Mouse (Mus musculus) cerebellum, postnatal 10 days (tissue): Measurements from ENCODE around the gene Castor2.
A peak's percentile ranks its signal among the peaks of the same experiment; 100 is the strongest.

Source experiments
- DNase-seq, 2 experiments: peaks; one replicate each; pipeline ENCODE4 v3.0.0; 2021; ENCODE audit warnings: mixed read lengths in 2 of 2

The Castor2 gene

DNA sequence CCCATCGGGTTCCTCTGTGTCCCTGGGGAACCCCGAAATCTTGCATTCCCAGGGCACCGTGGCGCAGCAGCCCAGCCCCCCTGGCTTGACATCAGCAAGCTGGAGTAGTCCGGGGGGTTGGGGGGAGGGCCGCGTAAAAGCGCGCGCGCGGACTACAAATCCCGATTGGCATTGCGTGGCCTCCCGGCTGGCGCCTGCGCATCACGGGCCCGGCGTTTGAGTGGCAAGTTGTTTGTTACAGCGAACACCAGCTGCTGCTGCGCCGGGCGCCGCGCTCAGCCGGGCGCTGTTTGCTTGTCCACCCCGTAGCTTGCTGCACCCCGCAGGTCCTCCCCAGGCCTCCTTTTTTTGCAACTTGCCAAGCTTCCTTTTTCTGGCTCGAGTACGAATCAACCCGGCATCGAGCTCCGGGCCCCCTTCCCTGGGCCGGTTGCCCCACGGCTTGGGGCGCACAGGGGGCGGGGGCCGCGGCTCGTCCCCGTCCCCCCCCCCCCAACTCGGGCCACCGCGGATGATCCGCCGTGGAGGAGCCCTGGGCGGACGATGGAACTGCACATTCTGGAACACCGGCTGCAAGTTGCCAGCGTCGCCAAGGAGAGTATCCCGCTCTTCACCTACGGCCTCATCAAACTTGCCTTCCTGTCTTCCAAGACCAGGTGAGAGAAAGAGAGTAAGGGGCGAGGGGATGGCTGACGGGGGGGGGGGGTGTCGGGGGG, at the start of gene Castor2:
Gene Castor2, plus strand, starts transcription at position 216 of the 716 bp plus-strand sequence.
- DNase-seq: peak; percentile 97 to 98

DNA sequence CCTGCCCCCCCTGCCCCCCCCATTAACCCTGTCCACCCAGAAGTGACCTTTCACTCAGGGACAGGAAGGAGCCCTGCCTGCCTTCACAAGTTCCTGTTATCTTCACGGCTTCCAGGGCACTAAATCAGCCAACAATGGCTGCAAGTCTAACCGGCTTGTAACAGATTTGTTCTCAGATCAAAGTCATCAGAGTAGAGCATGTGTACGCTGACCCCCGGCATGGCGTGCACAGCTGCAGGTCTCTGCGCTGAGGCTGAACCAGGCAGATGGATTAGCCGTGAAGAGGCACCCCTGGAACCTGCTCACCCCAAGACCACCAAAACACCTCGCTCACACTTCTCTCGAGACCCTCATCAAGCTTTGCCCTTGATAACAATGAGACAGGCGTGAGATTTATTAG, 48.8 kb upstream of the Castor2 start:
- DNase-seq: no peak

DNA sequence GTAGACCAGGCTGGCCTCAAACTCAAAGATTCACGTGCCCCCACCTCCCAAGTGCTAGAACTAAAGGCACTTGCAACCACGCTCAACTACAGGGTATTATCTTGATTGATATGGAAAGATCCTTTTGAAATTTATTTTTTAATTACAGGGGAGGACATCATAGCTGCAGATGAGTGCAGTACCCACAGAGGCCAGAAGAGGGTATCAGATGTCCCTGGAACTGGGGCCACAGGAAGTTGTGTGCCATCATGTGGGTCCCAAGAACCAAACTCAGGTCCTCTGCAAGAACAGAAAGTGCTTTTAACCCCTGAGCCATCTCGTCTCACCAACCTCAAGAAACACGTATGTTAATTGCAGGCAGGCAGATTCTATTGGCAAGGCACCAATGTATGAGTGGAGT, 46.9 kb upstream of the Castor2 start:
- no peak for DNase-seq

DNA sequence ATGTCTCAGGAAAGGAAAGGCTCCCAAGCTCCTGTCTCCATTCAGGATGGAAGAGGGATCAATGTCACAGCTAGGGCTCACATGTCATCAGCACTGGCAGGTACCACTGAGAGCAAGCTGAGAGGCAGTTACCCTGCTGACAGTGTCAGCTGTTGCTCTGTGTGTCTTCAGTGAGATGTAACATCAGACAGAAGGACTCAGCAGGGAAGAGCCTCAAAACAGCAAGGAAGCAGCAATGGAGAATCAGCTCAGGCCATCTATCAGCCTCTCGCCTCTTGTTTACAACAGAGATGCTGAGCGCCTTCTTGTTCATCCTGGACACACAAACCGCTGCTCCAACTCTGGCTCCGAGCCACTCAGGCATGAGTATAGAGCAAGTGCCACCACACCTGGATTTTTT, 45.0 kb upstream of the Castor2 start:
- peak; percentile 67 to 85 for DNase-seq

DNA sequence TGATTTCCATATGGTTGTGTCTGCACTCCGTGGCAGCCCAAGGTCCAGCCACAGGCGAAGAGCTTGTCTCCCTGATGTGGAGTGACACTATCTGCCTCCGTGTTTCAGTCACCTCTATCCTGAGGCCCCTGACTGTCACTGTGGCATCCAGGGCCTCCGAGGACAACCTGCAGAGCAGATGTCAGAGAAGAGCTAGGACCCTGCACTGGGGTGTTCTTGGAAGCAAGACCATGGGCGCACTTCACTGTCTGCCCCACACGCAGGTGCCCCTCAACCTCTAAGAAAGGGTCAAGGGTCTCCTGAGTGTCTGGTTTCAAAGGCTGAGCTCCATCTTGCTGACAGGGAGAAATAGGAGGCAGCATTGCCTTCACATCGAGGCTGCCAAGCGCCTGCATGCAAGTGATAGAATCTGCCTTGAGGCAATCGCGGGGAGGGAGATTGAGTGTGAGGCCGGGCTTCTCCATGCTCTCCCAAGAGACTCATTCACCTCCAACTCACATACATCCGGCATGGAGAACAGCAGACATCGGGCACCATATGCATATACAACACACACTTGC, 40.6 kb upstream of the Castor2 start:
- DNase-seq: no peak

DNA sequence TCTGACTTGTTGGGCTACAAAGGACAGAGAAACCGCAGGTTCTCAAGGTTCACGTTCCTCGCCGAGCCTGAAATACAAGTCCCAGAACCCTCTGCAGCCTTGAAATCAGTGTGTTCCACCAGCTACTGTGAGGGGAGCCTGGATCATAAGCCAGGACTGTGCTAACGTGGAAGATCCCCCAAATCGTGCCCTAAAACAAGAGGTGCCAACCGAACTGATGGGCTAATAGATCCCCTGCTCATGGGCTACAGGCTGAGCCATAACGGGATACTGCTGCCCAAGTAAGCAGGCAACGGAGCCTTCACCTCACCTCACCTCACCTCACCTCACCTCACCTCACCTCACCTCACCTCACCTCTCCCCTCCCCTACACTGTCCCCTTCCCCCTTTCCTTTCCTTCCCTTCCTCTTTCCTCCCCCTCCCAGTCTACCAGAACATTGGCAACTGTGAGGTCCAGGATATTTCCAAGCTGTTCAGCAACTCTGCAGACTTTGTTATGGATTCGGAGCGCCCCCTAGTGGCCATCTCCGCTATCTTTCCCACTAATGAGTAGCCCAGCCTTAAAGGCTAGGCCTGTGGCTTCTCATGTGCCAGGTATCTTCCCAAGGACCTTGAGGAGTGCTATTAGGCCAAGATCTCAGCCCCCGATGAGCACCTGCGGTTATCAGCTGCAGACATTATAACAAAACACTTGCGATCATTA, 36.0 kb upstream of the Castor2 start:
- peak; percentile 98 to 99 for DNase-seq

DNA sequence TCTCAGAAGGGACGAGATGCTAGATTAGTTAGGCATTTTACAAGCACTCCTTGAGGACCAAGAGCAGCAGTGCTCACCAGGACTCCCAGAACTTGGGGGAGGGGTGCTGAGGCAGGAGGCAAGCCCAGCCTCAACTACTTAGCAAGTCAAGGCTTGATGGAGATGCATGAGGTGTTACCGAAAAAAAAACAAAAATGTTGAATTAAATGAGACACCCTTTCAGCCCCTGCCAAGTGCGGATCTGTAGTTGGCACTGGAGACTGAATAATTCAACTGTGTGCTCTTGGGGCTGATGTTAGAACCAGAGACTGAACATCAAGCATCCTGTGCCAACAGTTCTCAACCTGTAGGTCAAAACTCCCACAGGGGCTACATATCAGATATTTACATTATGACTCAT, 33.2 kb upstream of the Castor2 start:
- DNase-seq: no peak

DNA sequence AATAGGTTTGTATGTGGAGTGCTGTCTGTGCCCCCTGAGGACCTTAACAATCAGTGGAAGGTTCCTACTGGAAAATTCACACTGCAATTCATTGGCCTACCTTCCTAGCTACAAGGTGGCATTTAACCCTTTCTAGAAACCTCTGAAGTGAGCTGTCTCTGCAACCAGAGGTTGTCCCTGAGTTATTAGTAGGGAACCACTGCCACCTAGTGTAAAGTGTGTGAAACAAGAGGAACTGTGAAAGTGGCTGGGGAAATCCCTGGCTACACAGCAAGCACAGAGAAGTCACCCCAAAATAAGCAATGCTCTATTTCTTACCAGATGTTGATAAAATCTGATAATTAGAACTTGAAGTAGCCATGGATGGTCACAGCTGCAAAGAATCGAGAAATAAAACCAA, 31.6 kb upstream of the Castor2 start:
- DNase-seq: peak; percentile 65 to 81

DNA sequence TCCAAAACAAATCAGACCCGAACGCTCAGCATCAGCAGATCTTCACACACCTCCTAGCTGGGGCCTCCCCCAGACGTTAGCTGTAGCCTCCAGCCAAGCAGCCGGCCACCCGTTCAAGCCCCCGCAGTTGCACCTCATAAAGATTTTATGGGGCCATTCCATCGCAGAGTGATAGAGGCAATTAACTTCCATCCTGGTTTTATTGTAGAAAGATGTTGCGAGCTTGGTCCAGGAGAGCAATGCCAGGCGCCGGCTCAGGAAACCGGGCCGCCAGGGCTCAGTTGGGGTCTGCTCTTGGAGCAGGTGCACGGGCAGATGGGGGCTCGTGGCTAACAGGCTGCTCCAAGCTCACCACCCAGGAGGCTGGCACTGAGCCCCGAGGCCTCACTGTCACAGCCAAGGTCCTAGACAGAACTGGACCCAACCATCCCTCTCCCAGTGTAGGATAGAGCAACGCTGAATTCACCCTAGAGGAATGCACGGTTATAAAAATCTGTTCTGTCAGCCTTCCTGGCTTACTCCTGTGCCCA, 25.9 kb upstream of the Castor2 start:
- peak; percentile 100 for DNase-seq

DNA sequence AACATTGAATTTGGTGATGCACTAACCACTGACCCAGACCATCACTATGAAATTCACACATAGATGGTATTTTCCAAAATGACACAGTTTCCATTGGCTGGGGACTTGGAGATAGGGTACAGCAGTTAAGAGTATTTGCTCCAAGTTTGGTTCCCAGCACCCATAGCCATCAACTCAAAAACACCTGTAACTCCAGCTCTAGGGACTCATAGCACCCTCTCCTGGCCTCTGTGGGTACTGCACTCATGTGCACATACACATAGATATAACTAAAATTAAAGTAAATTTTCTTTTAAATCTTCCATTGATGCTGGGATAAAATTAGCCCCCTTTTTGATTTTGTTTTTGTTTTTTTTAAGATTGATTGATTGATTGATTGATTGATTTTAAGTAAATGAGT, 25.1 kb upstream of the Castor2 start:
- DNase-seq: peak; percentile 62 to 75

DNA sequence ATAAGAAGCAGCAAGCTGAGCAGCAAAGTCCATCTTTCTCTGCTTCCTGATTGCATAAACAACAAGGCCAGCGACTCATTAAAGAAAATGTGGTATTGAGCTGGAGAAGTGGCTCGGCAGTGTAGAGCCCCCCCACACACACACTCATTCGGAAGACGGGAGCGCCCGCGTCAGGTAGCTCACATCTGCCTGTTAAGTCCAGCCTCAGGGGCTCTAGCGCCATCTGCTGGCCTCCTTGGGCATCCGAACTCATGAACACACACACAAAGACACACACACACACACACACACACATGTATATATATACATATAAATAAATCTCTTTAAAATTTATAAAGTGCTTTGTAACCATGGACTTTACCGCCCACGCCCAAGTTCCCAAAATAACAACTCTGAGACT, 23.3 kb upstream of the Castor2 start:
- DNase-seq: no peak

DNA sequence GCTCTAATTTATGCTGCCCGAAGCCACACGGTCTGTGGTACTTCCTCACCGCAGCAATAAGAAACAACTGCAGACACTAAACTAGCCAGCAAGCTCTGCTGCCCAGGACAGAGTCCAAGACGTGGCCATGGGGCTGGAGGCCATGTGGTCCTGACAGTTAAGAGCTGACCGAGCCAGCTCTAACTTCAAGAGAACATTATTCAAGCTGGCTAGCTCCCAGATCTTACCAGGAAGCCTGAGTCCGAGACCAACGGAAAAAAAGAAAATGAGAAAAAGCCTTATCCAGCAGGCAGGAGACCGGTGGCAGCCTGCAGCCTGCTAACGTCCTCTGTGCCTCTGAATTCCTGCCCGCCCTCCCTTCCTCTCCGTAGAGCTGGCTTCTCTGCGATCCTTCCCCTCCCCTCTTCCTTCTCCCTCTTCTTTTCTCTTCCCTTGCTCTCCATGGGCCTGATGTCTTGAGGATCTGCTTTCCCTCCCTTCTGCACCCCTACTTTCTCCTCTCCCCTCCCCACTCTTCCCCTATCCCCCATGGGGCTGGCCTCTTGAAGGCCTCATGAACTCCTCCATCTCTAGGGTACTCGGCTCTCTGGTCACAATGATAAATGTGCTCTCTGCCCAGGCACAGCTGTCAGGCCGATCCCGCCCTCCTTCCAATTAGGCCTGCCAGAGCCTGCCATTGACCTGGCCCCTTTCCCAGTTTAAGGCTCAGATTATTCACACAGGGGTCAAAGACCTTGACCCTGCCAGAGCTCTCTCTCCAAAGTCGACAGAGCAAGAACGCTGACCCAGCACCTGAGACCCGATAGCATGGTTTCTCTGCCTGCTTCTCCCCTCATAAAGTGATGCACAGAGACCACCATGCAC, 18.6 kb upstream of the Castor2 start:
- DNase-seq: peak; percentile 68 to 81

DNA sequence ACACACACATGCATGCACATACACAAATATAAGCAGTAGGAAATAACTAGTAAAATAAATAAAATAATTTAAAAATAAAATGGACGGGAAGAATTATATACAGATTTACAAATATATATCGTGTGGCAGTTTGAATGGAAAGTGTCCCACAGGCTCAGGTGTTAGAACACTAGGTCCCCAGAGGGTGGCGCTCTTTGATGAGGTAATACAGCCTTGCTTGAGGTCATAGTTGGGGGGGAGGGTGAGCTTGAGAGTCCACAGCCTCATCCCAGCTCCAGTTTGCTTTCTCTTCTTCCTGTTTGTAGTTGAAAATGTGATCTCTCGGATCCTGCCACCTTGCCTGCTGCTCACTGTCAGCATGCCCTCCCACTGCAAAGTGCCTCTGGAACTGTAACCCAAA, 14.3 kb upstream of the Castor2 start:
- peak; percentile 51 to 61 for DNase-seq

DNA sequence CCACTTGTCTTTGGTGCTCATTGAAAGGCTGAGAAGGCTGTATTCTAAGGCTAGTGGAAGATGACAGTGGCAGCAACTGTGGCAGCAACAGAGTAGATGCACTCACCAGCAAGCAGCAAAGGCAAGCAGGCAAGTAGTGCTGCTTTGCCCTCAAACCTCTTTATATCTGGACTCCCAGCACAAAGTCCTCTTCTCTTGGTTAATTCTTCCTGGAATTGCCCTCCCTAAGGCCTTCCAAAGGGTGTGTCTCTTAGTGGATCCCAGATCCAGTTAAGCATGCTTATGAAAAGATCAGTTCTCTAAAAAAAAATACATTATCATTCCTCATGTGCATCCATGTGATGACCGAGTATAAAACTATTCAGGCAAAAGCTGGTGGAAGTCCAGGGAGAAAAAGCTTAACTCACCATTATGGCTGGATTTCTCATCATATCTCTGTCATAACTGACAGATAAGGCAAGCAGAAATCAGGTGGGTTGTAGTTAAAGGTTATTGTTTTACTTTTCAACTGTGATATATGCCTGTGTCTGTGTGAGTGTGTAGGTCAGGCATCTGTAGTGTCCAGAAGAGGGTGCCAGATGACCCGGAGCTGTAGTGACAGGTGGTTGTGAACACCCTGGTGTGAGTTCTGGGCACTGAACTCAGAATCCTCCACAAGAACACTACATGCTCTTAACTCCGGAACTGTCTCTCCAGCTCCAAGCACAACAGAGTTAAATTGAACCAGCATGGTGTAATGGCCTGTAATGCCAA, 13.4 kb upstream of the Castor2 start:
- no peak for DNase-seq

DNA sequence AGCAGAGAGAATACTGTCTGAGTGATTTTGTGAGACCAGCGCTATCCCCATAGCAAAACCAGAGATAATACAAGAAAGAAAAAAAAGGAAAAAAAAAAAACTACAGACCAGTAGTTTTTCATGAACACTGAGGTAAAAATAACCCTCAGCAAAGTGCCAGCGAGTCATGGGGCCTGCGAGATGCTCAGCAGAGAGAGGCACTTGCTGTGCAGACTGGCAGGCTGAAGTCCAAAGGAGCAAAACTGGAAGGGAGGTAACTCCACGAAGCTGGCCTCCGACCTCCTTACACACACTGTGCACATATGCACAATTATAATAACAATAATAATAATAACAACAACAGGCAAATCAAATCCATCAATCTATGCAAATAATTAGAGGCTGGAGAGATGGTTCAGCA, 12.3 kb upstream of the Castor2 start:
- DNase-seq: peak; percentile 62 to 73

DNA sequence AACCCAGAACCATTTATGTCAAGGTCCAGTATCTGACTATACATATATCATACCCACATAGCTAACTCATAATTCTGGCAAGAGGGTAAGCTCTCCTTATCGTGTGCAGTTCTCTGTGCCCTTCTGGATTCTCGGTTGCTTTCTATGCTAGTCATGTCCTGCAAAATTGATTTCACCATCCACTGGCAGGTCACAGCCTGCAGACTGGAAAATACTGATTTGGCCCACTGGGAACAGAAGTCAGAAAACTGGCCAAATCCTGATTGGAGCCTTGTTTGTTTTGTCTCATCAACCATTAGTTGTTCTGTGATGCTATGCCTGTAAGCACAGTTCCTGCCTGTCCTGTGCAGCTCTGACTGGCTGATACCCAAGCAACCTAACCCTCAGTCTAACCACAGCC, 3.7 kb upstream of the Castor2 start:
- no peak for DNase-seq

DNA sequence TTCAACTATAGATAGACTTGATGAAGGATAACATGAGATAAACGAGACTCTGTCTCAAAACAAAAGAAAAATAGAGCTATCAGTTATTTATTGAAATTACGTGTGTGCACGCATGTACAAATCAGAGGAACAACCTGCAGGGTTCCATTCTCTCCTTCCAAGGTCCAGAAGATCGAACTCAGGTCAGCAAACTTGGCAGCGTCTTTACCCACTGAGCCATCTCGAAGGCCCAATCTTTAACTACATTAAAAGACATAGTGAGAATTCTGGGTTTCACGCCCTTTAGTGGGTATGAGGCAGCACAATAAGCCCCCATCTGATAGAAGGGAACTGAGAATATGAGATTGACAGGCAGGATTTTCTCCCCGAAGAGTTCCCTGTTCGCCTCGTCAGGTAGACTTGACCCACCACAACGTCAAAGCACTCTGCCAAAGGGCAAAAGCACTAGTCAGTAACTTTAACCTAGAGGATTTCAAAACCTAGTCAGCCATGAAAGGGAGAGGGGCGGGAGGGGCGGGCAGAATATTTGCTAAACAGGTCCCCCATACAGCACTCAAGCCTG, 1.1 kb upstream of the Castor2 start:
- peak in 1 of 2 experiments; percentile 23 for DNase-seq

DNA sequence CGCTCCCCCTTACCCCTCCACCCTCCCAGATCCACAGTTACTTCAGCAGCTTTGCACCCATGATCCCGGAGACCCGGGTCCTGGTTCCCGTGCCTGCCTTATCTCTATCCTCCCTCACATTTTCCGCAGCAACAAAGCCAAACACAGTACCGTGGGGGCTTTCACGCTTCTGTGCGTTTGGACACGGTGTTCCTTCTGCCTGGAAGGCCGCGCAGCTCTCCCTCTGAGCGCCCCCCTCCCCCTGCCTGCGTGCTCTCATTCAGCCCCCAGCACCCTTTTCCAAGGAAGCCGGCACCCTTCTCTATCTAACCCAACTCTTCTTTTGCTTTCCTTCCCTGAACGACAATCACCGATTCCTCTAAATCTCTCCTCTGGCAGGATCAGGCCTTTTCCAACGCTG, 535 bp upstream of the Castor2 start:
- DNase-seq: peak; percentile 76 to 79

DNA sequence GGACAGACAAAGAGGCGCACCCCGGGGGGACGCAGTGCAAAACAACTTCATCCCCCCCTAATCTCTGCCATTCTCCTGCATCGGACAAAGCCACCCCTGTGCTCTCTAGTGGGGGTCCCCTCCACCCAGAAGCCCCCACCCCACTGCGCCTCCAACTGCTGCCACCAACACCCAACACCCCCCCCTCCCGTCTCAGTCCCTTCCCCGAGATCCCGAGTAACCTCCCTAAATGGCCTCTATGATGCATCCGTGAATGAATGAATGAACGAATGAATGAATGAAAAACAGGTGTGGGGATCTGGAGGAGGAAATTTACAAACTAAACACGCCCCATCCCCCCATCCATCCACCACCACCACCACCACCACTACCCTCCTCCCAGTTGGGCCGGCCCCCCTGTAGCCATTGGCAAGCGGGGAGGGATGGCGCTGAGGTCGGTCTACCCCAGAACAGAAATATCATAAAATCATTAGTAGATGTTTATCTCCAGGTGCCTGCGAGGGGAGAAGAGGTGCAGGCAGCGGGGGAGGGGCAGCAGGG, 791 bp downstream of the Castor2 start:
- peak; percentile 63 to 66 for DNase-seq

DNA sequence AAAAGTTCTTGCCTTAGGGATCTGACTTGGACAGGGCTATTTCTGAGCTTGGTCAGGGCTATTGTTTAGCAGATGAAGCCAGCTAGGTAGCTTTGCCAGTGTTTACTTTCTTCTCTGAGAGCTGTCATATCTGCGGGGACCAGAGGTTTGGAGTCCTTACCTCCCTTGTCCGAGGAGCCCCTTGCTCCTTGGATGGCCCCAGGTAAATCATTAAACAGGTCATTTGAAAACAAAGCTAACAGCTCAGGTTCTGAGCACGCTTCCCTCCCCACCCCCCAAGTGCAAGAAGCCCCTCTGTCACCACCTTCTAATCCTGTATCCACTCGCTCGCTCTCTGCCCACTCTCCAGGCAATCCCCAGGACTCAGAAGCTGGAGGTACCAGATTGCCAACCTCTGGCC, 1.8 kb downstream of the Castor2 start:
- no peak for DNase-seq

DNA sequence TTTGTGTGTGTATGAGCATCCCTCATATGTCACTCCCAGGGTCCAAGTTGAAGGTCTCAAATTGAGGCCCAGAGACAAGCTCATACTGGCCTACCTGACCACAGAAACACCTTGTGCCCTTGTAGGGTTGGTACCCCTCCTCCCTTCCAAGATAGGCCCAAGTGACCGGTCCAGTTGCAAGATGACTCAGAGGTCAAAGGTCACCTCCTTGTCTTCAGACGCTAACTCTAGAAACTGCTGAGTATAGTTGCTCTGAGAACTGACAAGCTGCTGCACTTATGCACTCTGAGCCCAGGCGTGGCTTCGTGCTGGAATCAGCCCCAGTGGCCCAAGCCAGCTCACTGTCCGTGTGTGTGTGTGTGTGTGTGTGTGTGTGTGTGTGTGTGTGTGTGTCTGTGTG, 2.4 kb downstream of the Castor2 start:
- no peak for DNase-seq

DNA sequence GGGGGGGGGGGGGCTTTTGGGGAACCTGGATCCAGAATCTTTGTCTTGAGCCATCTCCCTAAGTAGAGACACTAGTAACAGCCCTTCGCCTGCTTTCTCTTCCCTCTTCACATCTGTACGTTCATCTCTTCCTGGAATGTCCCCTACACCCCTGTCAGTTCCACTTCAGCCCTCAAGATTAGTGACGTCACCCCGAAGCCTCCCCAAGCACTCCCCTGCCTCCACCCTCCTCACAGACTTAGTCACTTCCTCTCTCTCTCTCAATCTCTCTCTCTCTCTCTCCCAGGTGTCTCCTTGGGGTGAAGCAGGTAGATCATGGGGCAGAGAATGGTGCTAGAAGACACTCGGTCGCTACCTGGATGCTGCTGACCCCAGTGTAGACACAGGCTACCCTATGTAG, 3.2 kb downstream of the Castor2 start:
- no peak for DNase-seq
